Mouse (Mus musculus): Measurements from ENCODE around the gene Heg1.

Gene Heg1

GRCm38 (mm10) chr16:33772809-33773208, 88.6 kb downstream of the Heg1 start:
- DNase-seq (ENCODE audit: low spot score), result no peak

GRCm38 (mm10) chr16:33774972-33775371, 90.8 kb downstream of the Heg1 start:
- DNase-seq (ENCODE audit: low spot score), result no peak

GRCm38 (mm10) chr16:33775733-33776335, 91.7 kb downstream of the Heg1 start:
- no peak for DNase-seq (ENCODE audit: low spot score)

GRCm38 (mm10) chr16:33776766-33777529, 92.8 kb downstream of the Heg1 start:
- no peak for DNase-seq (ENCODE audit: low spot score)

DNA sequence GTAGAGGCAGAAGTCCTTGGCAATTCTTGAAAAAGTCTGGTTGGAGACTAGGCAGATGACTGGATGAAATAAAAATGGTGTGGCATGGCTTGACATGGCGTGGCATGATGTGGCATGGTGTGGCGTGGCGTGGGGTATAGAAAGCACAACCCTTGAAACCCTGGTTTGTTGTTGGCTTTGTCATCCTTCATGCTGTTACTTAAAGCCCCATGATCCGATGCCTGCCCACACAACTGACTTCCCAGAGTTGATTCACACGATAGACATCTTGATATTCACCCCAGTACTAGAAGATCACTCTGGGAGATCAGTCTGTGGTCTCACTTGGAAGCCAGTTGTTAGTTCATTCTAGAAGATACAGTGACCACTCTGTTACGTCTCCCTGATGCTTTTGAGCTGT, 93.4 kb downstream of the Heg1 start:
- DNase-seq (ENCODE audit: low spot score), result no peak

GRCm38 (mm10) chr16:33781789-33782728, 97.9 kb downstream of the Heg1 start:
- no peak for DNase-seq (ENCODE audit: low spot score)

DNA sequence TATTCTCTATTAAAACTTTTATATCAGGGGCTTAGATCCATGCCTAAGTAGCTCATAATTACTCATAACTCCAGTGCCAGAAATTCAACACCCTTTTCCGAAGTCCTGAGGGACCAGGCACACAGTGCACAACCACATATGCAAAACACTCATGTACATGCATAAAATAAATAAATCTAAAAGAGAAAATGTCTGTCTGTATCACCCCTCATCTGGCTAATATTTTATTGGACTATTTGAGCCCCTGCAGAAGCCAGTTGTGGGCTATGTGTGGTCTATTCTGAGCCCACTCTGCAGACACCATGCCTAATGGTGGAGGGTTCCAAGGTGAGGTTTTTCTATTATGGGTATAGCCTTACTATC, 98.5 kb downstream of the Heg1 start:
- DNase-seq (ENCODE audit: low spot score), result no peak

- no peak for DNase-seq (ENCODE audit: low spot score)
These were observed 100.4 kb downstream of the Heg1 start for GRCm38 (mm10) chr16:33784547-33784946.

DNA sequence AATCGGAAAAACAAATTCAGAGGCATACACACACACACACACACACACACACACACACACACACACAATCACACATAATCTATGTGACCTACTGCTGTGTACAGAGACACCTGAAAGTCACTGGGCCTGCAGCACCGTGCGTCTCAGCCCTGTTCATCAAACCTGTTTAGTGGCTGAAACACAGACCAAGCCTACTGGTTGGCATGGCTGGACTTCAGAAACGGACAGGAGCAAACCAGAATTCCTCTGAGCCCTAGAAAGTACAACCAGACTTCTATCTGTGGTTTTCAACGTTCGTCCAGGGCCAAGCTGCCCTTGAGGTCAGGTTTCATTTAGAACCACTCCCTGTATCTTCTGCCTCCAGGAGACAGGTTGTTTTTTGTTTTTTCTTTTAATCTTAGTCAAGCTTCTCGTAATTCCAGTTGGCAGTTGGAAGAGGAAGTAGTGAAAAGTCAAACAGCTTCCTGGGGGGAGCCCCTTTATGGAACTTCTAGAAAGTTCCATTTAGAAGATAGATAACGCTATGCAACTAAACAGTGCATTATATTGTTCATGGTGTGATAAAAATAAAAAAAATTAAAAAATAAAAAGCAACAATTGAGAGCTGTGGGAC, 101.0 kb downstream of the Heg1 start:
- no peak for DNase-seq (ENCODE audit: low spot score)

DNA sequence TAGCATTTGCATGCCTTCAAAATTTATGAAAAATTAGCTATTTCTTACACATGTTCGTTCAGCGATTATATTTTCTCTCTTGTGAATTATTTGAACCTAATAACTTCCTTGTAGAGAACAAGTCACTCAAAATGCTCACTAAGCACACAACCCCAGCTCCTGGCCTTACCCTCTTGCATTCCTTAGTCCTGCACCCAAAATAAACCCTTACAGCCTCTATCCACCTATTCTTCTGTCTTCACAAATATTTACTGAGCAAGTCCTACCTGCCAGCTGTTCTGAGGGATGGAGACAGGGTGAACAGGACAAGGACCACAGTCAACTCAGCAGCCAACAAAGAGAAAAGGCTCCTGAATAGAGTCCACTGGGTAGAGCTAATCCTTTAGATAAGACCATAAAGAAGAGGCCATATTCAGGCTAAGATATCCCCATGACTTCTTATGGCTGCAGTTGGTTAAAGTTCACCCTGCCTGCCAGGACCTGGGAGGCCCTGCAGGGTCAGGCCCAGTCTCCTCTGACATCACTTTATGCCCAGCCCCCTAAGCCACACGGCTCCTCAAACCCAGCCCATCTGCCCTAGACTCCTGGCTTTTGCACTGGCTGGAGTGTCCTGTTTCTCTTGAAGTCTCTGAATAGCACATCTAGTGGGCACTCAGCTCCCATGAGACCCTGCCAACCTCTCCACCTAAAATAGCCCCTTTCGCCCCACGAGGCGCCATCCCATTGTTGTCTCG, 102.7 kb downstream of the Heg1 start:
- DNase-seq (ENCODE audit: low spot score), result no peak

GRCm38 (mm10) chr16:33793846-33794791, 109.9 kb downstream of the Heg1 start, which contains the start of gene Muc13:
Gene Muc13 (plus strand): TSS chr16:33794037.
- no peak for DNase-seq (ENCODE audit: low spot score)

DNA sequence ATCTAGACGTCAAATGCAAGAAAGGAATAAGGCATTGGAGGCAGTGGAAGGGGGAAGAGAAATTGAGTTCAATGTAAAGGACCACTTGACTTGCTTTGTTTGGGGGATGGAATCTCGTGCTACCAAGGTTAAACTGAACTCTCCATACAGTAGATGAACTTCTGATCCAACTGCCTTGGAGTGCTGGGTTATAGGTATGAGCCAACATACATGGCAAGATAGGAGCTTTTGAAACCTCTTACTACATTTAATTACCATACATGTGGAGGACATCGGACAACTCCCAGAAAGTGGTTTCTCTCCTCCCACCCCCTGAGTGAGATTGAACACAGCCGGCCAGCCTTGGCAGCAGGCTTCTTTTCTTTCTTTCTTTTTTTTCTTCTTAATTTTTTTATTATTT, 110.9 kb downstream of the Heg1 start:
- no peak for DNase-seq (ENCODE audit: low spot score)

DNA sequence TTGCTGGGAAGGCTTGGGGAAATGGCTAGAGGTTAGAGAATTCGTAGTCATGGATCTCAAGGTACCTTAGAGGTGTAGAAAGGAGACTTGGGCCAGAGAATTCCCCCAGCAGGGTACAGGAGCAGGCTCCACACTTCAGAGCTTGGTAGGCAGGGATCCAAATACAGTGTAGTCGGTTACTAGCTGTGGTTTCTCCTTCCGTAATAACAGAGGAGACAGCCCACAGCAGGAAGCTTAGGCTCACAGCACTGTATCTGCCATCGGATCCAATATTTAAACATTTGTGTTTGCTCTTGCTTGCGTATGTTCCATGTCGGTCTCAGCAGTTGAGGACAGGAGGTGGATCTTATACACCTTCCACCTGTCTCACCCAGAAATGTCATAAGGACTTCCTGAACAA, 111.7 kb downstream of the Heg1 start:
- no peak for DNase-seq (ENCODE audit: low spot score)

DNA sequence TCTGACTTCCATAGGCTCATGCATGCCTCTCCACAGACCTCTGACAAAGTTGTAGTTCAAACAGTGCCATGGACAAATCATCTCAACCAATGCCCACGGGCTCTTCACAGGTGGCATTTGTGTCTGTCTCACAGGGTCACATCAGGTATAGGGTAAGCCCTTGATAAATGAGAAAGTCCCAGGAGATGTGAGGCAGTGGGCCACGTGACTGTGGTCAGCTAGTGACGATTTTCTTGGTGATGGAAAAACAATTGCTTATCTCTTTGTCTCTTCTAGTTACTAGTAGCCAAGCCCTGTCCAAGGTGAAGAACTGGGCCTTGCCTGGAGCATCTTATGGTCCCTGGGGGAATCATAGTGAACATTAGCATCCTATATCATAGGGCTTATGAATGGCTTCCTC, 112.6 kb downstream of the Heg1 start:
- DNase-seq (ENCODE audit: low spot score), result no peak

DNA sequence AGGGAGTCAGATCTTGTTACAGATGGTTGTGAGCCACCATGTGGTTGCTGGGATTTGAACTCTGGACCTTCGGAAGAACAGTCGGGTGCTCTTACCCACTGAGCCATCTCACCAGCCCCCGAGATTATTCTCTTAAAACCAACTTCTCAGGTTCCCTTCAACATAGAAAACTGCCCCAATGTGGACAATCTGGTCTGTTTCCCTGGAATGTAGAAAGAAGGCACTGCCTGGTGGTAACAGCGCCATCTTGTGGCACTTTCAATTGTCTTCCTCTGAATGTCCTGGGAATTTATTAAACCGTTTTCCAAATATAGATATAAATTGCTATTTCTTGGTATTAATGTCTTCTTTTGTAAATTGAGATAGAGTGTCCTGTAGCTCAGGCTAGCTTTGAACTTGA, 113.7 kb downstream of the Heg1 start:
- peak; percentile 13 for DNase-seq (ENCODE audit: low spot score)

- no peak for DNase-seq (ENCODE audit: low spot score)
These were observed 125.8 kb downstream of the Heg1 start for GRCm38 (mm10) chr16:33810002-33810401.

GRCm38 (mm10) chr16:33818413-33819165, 134.4 kb downstream of the Heg1 start:
- DNase-seq (ENCODE audit: low spot score), result no peak

- DNase-seq (ENCODE audit: low spot score), result peak; percentile 72
These were observed 136.4 kb downstream of the Heg1 start for GRCm38 (mm10) chr16:33820269-33821178.

Measured in ovary, postnatal 10 days (tissue).